Mouse (Mus musculus): ENCODE measurements around the gene Ptprd. TPM values are rescaled to one million over a fixed set of nuclear protein-coding genes. Genes with fewer than 3 reads are reported as not detected.
A peak's percentile ranks its signal among the peaks of the same experiment; 100 is the strongest.

The Ptprd gene
- 51.4 and 52.5 TPM in 2 replicates for polyA plus RNA-seq (2015; fragmentation: Nextera tagmentation; extraction: Ambion mirVana)

DNA sequence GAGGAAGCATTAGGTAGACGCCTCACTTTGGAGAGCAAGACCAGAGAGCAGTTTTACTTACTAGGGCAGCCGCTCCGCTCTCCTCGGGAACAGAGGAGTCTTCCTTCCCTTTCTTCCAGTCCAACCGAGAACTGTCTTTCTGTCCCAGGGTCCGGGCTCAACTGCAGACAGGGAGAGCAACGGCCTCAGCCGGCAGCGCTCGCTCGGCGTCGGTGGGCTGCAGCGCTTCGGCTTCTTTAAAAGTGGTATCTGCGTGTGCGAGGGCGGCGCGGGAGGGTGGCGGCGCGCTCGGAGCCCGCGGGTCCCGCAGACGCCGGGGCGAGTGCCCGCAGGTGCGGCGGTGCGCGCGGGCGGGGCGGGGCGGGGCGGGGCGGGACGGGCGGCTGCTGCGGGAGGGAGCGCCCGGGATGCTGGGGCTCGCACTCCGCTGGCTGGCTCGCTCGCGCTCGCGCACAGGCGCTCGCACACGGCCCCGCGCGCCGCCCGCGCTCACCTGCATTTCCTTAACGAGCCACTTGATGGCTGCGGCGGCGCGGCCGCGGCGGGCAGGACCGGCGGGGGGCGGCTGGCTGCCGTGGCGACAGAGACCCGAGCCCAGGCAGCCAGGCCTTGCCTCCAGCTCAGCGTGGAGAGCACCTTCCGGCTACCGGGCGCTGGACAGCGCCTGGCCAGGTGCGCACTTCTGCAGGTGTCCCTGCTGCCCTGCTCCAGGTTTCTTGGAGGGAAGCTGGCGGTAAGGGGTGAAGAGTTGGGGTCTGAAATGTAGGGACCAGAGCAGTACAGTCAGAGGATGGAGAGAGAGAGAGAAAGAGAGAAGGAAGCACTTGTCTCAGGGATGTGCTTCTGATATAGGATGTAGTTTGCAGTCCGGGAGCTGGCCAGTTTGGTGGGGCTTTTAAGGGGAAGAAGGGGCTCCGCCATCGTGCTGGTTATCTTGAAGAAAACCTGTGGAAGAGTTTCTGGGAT lies at the start of gene Ptprd:
Ptprd (minus strand) TSS at position 433 of the 966 bp plus-strand sequence.
- H3K4me2 ChIP-seq (replicated peaks): peak within 1 kb of the TSS; percentile 80
- peak within 1 kb of the TSS; percentile 73 for H3K27ac ChIP-seq
- peak; percentile 96 for ATAC-seq
- 0 out of 2 replicates have a peak, but pooled peaks cover 4% of the 10 kb centered on the region for H3K27me3 ChIP-seq
- WGBS: 1% methylated on average over 68 of the region's 86 CpGs
- H3K9ac ChIP-seq (replicated peaks): peak within 1 kb of the TSS; percentile 73
- no peaks in the 10 kb centered on the region for H3K9me3 ChIP-seq
- H3K4me1 ChIP-seq (replicated peaks): peaks cover 15% of the 10 kb centered on the region
- no peaks in the 10 kb centered on the region for H3K36me3 ChIP-seq
- H3K4me3 ChIP-seq (replicated peaks): peak within 1 kb of the TSS; percentile 65

DNA sequence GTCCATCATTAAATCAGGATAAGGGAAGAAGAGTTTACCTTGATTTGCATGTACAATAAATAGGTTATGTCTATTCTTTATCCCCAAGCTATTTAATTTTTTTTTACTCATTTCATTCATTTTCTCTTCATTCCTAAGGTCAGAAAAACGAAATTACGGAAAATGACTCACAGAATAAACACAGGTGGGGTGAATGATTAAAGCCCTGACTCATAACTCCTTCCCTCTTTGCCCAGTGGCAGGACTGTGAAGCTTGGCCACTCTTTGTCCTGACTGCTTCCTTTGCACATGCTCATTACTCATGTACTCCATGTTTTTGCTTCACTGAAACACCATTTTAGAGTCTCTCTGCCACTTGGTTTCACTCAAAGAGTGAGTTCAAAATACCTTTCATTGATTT lies 24.1 kb upstream of the Ptprd start:
- 91% methylated on average over 2 of the region's 2 CpGs for WGBS
- Histone ChIP-seq H3K27me3 (no peaks in the 10 kb centered on the region), H3K36me3 (no peaks in the 10 kb centered on the region), H3K4me1 (replicated peaks) (no peaks in the 10 kb centered on the region), H3K4me3 (replicated peaks) (no peak overlapping the region), H3K27ac (no peak overlapping the region), H3K9me3 (no peaks in the 10 kb centered on the region), H3K4me2 (replicated peaks) (no peak overlapping the region), H3K9ac (replicated peaks) (no peak overlapping the region)
- ATAC-seq: no peak

DNA sequence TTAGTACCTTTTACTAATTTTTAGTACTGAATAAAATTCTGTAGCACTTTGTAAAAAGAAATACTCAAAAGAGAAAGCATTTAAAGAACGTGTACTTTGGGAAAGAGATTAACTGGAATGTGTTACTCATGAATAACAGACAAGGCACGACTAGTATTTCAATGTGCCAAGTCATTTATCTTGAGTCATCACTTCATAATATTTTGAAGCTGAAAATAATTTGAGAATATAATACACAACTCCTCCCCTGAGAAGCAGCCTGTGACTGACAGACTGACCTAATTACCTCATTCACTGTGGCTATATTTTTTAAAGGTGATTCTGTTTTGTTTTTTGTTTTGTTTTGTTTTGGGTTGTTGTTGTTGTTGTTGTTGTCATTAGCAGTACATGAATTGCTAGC lies 23.6 kb upstream of the Ptprd start:
- Histone ChIP-seq H3K4me1 (replicated peaks) (no peaks in the 10 kb centered on the region), H3K9me3 (no peaks in the 10 kb centered on the region), H3K27me3 (no peaks in the 10 kb centered on the region), H3K27ac (no peak overlapping the region), H3K36me3 (no peaks in the 10 kb centered on the region), H3K9ac (replicated peaks) (no peak overlapping the region), H3K4me3 (replicated peaks) (no peak overlapping the region), H3K4me2 (replicated peaks) (no peak overlapping the region)
- WGBS: 76% methylated on average over 2 of the region's 2 CpGs
- ATAC-seq: no peak

DNA sequence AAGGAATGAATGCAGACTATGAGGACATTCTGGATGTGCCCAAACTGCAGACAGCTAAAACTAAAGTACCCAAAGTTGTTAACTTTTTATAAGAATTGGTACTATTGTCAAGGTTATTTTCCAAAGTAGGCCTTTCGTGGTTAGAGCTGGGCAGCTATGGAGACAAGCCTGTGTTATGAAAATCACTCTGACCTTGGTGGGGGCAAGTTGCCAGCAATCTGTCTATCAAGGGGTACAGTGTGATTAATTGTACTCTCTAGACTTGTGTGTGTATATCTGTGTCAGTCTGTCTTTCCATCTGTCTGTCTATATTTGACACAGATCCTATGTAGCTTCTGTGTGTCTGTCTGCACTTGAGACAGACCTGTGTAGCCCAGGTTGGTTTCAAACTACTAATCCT lies 22.9 kb upstream of the Ptprd start:
- WGBS: 84% methylated on average over 1 of the region's 1 CpGs
- no peak overlapping the region for H3K27ac ChIP-seq
- H3K4me2 ChIP-seq (replicated peaks): no peak overlapping the region
- H3K9ac ChIP-seq (replicated peaks): no peak overlapping the region
- ATAC-seq: no peak
- no peaks in the 10 kb centered on the region for H3K27me3 ChIP-seq
- no peaks in the 10 kb centered on the region for H3K4me1 ChIP-seq (replicated peaks)
- H3K4me3 ChIP-seq (replicated peaks): no peak overlapping the region
- no peaks in the 10 kb centered on the region for H3K36me3 ChIP-seq
- no peaks in the 10 kb centered on the region for H3K9me3 ChIP-seq

DNA sequence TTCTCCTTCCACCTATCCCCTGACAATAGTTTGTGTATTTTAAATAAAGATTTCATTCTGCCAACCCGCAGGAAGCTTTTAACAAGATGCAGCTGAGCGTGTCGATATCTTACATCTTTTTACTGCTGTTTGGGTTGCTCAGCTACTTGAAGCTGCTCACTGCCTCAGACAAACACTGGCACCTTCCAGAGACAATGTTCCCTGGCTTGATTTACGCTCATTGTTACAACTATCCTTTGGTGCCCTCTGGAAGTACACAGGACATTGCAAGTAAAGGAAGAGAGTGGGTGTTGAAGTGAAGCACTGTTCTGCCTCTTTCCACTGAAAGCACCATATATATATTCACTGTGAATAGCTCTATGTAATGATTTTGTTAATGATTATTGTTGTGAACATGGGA lies 2.2 kb upstream of the Ptprd start:
- Histone ChIP-seq H3K9ac (replicated peaks) (no peak overlapping the region), H3K9me3 (no peaks in the 10 kb centered on the region), H3K27ac (no peak overlapping the region), H3K4me2 (replicated peaks) (peak overlapping the region; percentile 80), H3K4me3 (replicated peaks) (no peak overlapping the region), H3K36me3 (no peaks in the 10 kb centered on the region), H3K4me1 (replicated peaks) (peaks cover 15% of the 10 kb centered on the region), H3K27me3 (0 out of 2 replicates have a peak, but pooled peaks cover 4% of the 10 kb centered on the region)
- ATAC-seq: no peak
- 46% methylated on average over 4 of the region's 4 CpGs for WGBS

DNA sequence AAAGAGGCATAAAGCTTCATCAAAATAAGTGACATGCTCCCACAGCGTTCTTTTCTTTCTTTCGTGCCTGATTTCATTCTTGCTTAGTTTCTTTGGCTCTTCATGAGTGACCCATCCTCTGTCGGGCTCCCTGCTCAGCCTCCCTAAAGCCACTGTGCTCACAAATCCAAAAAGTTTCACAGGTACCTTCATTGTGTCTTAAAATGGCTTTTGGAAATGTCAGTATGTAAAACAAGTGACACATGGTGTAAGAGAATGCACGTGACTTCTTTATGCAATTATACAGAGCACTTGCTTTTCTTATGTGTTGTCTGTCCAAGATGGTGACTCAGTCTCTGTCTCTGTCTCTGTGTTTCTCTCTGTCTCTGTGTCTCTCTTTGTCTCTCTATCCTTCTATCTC lies 1.2 kb upstream of the Ptprd start:
- Histone ChIP-seq H3K4me3 (replicated peaks) (peak overlapping the region; percentile 65), H3K4me1 (replicated peaks) (peaks cover 15% of the 10 kb centered on the region), H3K27me3 (0 out of 2 replicates have a peak, but pooled peaks cover 4% of the 10 kb centered on the region), H3K4me2 (replicated peaks) (peak overlapping the region; percentile 80), H3K9me3 (no peaks in the 10 kb centered on the region), H3K27ac (no peak overlapping the region), H3K9ac (replicated peaks) (peak overlapping the region; percentile 73; the same call in 1 of the 2 replicates), H3K36me3 (no peaks in the 10 kb centered on the region)
- 72% methylated on average over 4 of the region's 4 CpGs for WGBS
- ATAC-seq: no peak

DNA sequence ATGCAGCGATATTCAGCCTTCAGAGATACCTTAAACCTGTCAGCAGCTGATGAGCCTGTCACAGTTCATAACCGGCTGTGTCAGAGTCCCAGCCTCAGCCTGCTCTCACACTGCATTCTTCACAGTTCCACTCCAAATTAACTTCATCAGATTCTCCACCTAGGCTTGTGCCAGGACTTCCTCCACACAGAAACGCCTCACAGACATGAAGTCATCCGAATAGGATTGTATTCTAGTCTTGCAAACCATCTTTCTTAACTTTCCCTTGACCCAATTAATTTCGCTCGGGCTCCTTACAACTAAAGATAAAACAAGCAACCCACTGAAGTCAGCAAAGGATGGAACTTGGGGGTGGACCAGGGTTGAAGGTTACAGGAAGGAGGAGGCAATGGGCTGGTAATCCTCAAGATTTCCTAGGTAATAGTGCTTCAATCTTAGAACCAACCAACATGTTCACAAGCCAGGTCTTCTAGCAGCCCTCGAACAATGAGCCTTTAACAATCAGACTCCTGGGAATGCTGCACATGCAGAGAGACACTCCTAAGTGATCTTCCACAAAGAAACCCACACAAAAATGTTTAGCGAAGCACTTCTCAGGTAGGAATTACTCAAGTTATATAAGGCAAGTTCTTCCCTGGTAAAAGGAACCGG lies 758 bp downstream of the Ptprd start:
- Histone ChIP-seq H3K27me3 (0 out of 2 replicates have a peak, but pooled peaks cover 4% of the 10 kb centered on the region), H3K27ac (peak overlapping the region; percentile 73), H3K36me3 (no peaks in the 10 kb centered on the region), H3K9me3 (no peaks in the 10 kb centered on the region), H3K4me3 (replicated peaks) (peak overlapping the region; percentile 65), H3K9ac (replicated peaks) (peak overlapping the region; percentile 73), H3K4me2 (replicated peaks) (peak overlapping the region; percentile 80), H3K4me1 (replicated peaks) (peaks cover 15% of the 10 kb centered on the region)
- WGBS: 21% methylated on average over 9 of the region's 9 CpGs
- ATAC-seq: 0 out of 2 replicates have a peak, but pooled peaks have one; percentile 9

DNA sequence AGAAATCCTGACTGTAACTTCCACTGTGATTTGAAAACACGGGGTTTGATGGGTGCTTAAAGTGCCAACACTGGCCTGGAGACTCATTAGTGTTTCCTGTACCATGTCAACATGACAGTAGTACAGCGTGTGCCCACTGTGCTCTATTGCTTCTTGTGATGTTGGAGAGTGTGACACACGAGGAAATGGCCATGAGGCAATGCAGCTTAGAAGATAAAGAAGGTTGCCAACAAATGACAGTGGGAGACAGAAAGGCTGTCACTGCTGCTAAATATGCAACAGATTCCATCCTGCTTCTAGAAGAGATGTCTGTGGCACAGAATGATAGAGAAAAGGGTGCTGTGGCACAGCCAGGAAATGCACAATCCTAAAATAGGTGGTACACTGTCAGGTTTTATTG lies 6.7 kb downstream of the Ptprd start:
- no peaks in the 10 kb centered on the region for H3K36me3 ChIP-seq
- no peaks in the 10 kb centered on the region for H3K4me1 ChIP-seq (replicated peaks)
- H3K9ac ChIP-seq (replicated peaks): no peak overlapping the region
- ATAC-seq: no peak
- H3K4me2 ChIP-seq (replicated peaks): no peak overlapping the region
- no peaks in the 10 kb centered on the region for H3K9me3 ChIP-seq
- WGBS: 51% methylated on average over 3 of the region's 3 CpGs
- H3K27ac ChIP-seq: no peak overlapping the region
- no peaks in the 10 kb centered on the region for H3K27me3 ChIP-seq
- no peak overlapping the region for H3K4me3 ChIP-seq (replicated peaks)

DNA sequence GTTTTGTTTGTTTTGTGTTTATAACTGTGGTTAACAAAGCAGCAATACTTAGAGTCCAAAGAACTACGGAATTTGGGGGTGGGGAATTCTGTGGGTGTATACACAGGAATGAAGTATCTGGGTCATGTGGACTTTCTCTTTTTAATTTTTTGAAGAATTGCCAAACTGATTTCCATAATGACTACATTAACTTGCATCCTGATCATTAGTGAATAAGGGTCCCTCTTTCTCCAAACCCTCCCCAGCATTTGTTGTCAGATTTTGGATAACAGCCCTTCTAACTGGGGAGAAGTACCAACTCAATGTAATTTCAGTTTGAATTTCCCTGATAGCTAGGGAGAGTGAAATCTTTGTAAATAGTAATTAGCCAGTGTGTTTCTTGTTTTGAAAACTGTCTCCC lies 43.3 kb downstream of the Ptprd start:
- no peaks in the 10 kb centered on the region for H3K9me3 ChIP-seq
- no peak for ATAC-seq
- no peak overlapping the region for H3K4me2 ChIP-seq (replicated peaks)
- WGBS: 69% methylated on average over 1 of the region's 1 CpGs
- H3K9ac ChIP-seq (replicated peaks): no peak overlapping the region
- H3K4me3 ChIP-seq (replicated peaks): no peak overlapping the region
- H3K27me3 ChIP-seq: no peaks in the 10 kb centered on the region
- no peak overlapping the region for H3K27ac ChIP-seq
- no peaks in the 10 kb centered on the region for H3K4me1 ChIP-seq (replicated peaks)
- no peaks in the 10 kb centered on the region for H3K36me3 ChIP-seq

DNA sequence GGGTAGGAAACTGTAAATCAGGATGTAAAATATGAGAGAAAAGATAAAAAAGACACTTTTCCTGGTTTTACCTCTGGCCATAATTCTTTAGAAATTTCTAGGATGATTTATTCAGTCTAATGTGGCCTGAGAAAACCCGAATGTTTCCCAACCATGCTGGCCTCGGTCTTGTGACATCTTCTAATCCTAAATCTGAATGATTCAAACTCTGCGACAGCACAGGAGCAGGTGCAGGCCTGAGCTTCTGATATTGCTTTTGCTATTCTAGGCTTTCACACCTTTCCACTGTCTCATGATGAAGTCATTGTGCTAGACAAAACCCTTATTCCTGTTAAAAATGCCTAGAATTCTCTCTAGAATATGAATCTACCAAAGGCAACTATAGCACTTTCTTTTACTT lies 51.3 kb downstream of the Ptprd start:
- Histone ChIP-seq H3K36me3 (no peaks in the 10 kb centered on the region), H3K9ac (replicated peaks) (no peak overlapping the region), H3K4me2 (replicated peaks) (no peak overlapping the region), H3K27ac (no peak overlapping the region), H3K4me3 (replicated peaks) (no peak overlapping the region), H3K4me1 (replicated peaks) (no peaks in the 10 kb centered on the region), H3K27me3 (no peaks in the 10 kb centered on the region), H3K9me3 (no peaks in the 10 kb centered on the region)
- 72% methylated on average over 3 of the region's 3 CpGs for WGBS
- ATAC-seq: no peak

DNA sequence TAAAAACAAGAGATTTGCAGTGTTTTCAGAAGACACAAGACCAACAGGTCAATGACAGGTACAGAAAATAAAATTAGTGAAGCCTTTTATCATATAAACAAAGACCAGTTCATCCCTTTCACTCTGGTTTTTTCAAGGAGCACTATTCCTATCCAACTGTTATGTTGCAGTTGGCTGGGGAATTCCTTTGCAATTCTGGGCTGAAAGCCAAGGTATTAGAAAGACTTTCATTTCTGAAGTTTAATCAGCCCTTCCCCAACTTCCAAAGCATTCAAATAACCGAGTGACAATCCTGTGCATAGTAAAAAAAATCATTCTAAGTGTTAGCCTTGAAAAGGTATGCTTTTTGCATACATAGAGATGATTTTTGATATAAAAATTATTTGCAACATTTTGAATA lies 61.2 kb downstream of the Ptprd start:
- 42% methylated on average over 1 of the region's 1 CpGs for WGBS
- no peak for ATAC-seq
- Histone ChIP-seq H3K4me2 (replicated peaks) (no peak overlapping the region), H3K4me1 (replicated peaks) (no peaks in the 10 kb centered on the region), H3K27ac (no peak overlapping the region), H3K4me3 (replicated peaks) (no peak overlapping the region), H3K36me3 (no peaks in the 10 kb centered on the region), H3K9ac (replicated peaks) (no peak overlapping the region), H3K27me3 (no peaks in the 10 kb centered on the region), H3K9me3 (no peaks in the 10 kb centered on the region)

DNA sequence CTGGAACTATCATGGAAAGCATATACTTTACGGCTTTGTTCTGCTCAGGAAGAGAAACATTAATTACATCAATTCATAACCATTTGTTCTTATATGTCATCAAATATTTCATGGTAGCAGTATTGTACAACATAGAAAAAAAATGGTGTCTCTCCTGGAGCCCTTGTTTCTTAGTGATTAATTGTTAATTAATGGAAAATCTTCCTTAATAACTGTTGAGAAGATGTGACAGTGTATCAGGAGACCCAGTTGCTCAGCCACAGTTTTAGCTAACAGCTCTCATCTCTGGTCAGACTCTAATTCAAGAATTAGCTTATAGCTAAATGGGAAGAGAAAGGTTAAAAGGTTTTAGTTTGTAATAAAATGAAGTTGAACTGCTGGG lies 69.0 kb downstream of the Ptprd start:
- H3K27ac ChIP-seq: no peak overlapping the region
- no peak for ATAC-seq
- no peaks in the 10 kb centered on the region for H3K27me3 ChIP-seq
- no peak overlapping the region for H3K9ac ChIP-seq (replicated peaks)
- no peak overlapping the region for H3K4me3 ChIP-seq (replicated peaks)
- no peak overlapping the region for H3K4me2 ChIP-seq (replicated peaks)
- H3K36me3 ChIP-seq: no peaks in the 10 kb centered on the region
- no peaks in the 10 kb centered on the region for H3K9me3 ChIP-seq
- WGBS: 68% methylated on average over 1 of the region's 1 CpGs
- peaks cover 6% of the 10 kb centered on the region for H3K4me1 ChIP-seq (replicated peaks)

Measured in midbrain, embryonic 13.5 days (tissue).